Mouse (Mus musculus) E14TG2a.4 (cell line): ENCODE measurements around the gene Cyp2d22.

Experiments
- CTCF ChIP-seq: conservative IDR thresholded peaks from 2 replicates; pipeline ENCODE4 v1.5.1; 2014; ENCODE audit warnings: low read length
- NANOG ChIP-seq: IDR thresholded peaks from 2 replicates; pipeline ENCODE4 v1.6.1; 2014; ENCODE audit warnings: borderline replicate concordance, low read length, mixed read lengths
- POU5F1 ChIP-seq: IDR thresholded peaks from 2 replicates; pipeline ENCODE4 v1.6.1; 2014; ENCODE audit warnings: low read length, borderline replicate concordance

GRCm38 (mm10) chr15:82354126-82354945 lies 25.7 kb downstream of the Cyp2d22 start, which contains the start of gene Ndufa6:
- peak; percentile 59 for TF ChIP-seq CTCF
- no peak for TF ChIP-seq NANOG
- no peak for TF ChIP-seq POU5F1
